Mouse (Mus musculus) heart, adult 8-10 months (tissue): ENCODE measurements at regions not wholly inside any gene's neighbourhood (a gene's known extent, or its start where the extent isn't known, plus 50 kb on each side); places are given as distances from the start of the nearest gene placed in this dataset.

Source experiments
- DNase-seq: peaks from one replicate; pipeline ENCODE4 v3.0.0; 2022; ENCODE audit warnings: low spot score

DNA sequence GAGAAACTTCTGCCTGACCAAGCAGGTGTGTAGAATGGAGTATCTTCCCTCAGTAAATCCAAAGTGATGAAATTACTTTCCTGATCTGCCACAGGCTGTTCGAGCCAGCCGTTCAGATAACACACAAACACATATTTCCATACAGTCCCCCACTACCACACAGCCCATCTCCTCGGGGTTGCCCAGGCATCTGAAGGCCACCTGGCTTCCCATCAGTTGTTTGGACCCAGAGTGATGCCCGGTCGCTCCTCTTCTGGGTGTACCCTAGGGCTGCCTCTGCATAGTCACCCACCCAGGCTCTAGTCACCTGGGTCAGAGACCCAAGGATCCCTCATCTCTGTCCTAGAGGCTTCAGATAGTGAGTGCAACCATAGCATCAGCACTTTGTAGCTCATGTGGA is 107.9 kb downstream of the CK137956 start:
- DNase-seq = no peak

- no peak for DNase-seq
Observed at GRCm38 (mm10) chr4:127861319-127862117, 109.2 kb downstream of the CK137956 start.

- DNase-seq = no peak
Observed at GRCm38 (mm10) chr4:127860271-127860670, 110.5 kb downstream of the CK137956 start.

- no peak for DNase-seq
Observed at GRCm38 (mm10) chr4:127859505-127859904, 111.2 kb downstream of the CK137956 start.

DNA sequence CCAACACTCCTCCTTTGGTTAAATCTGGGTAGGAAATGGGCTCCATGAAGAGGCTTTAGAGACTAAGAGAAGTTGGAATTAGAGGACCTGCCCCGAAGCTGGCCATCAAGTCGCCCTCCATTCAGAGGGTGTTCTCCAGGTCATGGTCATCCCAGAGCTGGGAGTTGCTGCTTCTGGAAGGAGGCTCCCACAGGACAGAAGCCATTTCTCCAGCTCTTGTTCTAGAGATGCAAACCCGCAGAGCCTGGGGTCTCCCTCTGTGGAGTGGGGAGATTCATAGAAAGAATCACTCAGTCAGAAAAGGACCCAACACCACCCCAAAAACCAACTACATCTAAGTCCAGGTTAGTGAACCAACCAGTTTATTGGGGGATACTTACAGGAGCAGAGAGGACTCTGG is 112.2 kb downstream of the CK137956 start:
- no peak for DNase-seq

DNA sequence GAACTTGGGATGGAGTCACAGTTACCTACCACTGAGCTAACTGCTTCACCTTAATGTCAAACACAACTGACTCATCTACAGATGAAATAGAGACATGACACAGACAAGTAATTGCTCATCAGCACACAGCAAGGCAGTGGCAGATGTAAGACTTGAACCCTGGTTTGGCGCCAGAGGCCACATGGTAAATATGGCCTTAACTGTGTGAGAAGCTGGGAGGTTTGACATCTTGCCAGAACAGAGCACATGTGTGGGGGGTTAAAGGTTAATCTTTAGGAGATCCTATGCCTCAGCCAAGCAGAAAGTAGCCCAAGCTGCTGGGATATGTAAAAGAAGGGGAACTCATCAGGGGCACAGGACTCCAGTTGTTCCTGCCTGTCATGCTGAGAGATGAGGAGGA is 114.9 kb downstream of the CK137956 start:
- no peak for DNase-seq

GRCm38 (mm10) chr4:127854776-127855409 is 115.9 kb downstream of the CK137956 start:
- no peak for DNase-seq

DNA sequence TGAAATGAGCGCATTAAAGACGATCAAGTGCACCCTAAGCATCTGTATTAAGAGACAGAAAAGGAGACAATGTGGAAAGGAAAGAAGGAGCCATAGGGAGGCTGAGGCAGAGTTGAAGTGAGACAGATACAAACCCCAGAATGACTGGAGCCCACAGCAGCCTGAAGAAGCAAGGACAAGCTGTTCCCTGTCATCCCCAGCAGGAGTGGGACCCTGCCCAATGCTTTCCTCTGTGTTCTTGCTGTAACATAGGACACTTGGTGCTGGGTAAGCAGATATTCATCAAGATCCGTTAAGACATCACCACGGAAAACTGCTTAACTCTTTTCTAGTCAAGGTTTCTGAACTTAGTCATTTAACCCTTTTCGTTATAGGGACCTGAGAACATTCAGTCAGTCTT is 121.4 kb downstream of the CK137956 start:
- no peak for DNase-seq

- no peak for DNase-seq
Observed at GRCm38 (mm10) chr4:127846321-127846720, 124.4 kb downstream of the CK137956 start.

DNA sequence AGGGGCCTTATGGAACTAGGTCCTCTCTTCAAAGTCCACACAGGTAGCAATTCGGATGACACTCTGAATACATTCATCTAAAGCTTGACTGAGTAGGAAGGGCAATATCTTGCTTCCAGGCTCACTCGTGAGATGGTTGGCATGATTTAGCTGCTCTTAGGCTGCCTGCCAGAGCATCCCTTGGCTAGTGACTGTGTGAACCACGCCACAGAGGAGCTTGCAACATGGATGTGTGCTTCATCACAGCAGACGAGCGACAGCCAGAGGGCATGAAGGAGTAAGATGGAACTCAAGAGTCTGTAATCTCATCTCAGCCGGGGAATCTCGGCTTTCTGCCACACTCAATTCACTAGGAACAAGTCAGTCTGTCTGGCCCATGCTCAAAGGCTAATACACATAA is 127.3 kb downstream of the CK137956 start:
- DNase-seq = no peak

- no peak for DNase-seq
Observed at GRCm38 (mm10) chr4:127833668-127834067, 137.1 kb downstream of the CK137956 start.

GRCm38 (mm10) chr4:127826988-127827387 is 143.8 kb downstream of the CK137956 start:
- no peak for DNase-seq

- DNase-seq = no peak
Observed at GRCm38 (mm10) chr4:127819501-127819900, 151.2 kb downstream of the CK137956 start.

GRCm38 (mm10) chr4:127819009-127819408 is 151.7 kb downstream of the CK137956 start:
- DNase-seq = no peak

DNA sequence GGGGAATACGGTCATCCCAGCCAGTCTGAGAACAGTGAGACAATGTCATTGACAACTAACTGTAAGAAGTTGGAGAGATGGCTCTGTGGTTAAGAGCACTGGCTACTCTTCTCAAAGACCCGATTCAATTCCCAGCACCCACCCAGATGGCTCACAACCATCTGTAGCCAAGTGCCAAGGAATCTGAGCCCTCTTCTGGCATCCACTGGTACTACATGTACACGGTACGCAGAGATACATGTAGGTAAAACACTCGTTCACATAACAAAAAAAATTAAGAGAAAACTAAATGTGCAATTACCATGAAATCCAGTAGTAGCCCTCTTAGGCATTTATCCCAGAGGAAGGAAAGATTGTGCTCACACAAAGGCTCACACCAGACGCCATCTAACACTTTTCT is 156.1 kb downstream of the CK137956 start:
- DNase-seq = no peak

GRCm38 (mm10) chr4:127812047-127812545 is 158.7 kb downstream of the CK137956 start:
- no peak for DNase-seq

DNA sequence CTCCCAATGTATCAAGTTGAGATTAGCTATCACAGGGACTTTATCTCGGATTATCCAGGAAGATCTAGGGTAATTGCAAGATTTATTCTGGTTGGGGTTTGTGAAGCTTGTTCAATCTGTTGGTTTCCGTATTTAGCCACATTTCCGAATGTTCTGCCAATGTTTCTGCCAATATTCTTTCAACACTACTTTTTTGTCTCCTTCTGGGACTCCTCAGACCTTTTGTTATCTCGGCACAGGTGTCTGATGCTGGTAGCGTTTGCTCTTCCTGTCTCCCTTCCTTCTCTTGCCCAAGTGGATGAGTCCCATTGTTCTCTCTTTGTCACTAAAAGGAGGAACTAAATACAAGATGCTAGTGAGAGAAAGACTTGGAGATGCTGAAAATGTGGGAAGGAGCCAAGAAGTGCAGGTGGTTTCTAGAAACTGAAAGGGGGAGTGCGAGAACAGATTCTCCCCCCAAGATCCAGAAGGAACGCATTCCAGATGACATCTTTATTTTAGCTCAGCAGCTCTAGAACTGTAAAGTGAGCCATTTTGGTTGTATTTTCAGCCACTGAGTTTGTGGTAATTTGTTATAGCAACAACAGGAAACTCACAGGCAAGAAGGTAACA is 159.7 kb downstream of the CK137956 start:
- no peak for DNase-seq

DNA sequence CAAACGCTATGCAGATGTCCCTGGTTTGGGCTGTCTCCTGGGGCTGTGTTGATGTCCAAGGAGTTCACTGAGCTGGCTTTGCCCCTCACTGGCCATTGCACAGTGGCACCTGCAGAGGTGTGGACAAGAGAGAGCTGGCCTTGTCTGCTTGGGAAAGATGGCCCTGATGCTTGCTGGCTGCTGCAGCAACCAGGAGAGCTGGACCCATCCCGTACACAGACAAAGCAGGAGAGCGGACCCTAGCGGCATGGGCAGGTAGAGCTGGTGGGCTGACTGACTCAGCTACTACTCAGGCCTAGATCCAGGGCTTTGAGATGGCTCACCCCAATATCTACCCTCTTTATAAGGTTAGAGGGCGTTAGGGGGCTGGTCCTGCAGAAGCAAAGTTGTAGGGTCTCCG is 161.7 kb downstream of the CK137956 start:
- no peak for DNase-seq

DNA sequence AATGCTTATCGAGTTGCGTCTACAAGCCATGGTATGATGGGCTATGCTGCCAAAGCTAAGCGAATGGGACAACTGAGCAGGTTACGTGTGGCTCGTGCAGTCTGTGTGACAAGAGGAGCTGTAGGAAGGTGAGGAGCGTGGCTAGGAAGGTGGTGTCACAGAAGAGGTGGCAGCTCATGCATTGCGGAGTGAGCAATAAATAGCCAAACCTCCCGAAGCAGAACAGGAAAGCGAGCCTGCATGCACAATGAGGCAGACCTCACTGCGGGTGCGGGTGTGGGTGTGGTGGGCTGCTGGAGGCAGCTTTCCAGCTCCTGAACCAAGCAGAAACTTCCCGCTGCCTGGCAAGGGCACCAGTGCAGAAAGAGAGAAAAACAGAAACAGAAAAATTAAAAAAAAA is 181.5 kb downstream of the CK137956 start:
- no peak for DNase-seq

GRCm38 (mm10) chr4:127785786-127786185 is 185.0 kb downstream of the CK137956 start:
- no peak for DNase-seq

DNA sequence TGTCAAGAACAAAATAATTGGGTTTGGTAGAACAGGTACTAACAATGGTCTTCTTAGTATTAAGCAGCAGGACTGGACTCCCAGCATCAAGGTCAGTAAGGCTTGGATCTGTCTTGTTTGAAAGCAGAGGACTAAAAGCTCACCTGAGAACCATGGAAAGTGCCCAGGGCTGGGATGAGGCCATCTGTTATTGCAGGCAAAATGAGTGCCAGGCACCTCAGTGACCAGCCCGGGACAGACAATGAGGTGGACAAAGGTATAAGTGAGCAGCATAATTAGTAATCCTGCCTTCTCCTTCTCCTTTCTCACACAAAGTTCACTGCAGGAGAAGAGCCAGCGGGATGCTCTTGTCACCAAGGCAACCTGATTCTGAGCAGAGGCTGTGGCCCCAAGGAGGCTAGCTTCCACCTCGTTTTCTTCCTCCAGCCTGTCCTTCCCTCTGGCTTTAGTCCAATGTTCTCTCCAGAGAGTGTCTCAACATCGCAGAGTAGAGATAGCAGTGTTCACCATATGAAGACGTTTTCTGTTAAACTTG is 198.7 kb downstream of the CK137956 start:
- DNase-seq = no peak

DNA sequence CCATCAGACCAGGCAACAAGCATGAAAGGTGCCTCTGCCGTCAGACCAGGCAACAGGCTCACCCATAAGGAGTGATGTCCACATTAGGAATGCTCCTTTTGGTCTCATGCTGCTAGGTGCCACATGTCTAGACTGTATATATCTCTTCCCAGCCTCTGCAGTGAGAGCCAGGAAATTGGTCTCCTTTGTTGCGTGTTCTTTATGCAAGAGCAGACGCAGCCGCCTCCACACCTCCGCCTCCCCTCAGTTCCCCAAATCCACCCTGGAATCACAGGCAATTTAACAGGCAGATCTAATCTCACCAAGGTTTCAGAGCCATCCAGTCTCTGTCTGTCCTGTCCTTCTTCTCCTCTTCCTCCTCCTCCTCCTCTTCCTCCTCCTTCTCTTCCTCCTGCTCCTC is 207.0 kb downstream of the CK137956 start:
- DNase-seq = no peak

DNA sequence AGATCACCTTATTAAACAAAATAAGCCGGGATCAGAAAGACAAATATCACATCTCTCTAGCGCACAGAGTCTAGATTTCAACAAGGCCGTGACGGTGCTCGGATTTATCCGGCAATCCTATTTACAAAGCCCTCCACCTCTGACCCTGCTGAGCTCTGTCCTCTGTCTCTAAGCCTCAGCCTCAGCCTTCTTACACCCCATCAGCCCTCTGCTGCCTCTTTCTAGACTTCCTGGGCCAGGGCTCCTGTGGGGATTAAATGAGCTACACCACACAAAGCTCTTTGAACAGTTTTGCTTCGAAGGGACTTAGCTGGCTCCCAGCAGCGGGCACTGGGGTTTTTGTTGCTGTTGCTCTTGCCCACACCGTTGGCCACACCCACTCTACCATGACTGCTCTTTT is 211.8 kb downstream of the CK137956 start:
- no peak for DNase-seq
